Mouse (Mus musculus) large intestine, adult 2 months (tissue): ENCODE measurements around the gene Prl2c3. TPM values are rescaled to one million over a fixed set of nuclear protein-coding genes. Genes with fewer than 3 reads are reported as not detected.
"Not testable (repeated sequence)": the region's sequence is repeated elsewhere in the genome, so short reads cannot be mapped to it uniquely, and the experiment has no call there.

Experiments
- DNase-seq: peaks from one replicate; pipeline ENCODE4 v3.0.0-alpha.2; 2012; ENCODE audit warnings: low read depth, low spot score
- WGBS: fragments of 180-500 bp; shearing (Covaris S2); methylation state at CpG from one replicate; pipeline ENCODE4 v1.1.7; 2018; 5-methylcytosine and 5-hydroxymethylcytosine counted together
- polyA plus RNA-seq: library from polyadenylated mRNA; depleted of rRNA; stranded (reverse); fragments of >200 nt; gene quantifications from 2 replicates; pipeline ENCODE4 v1.2.3, GENCODE M21; 2012; rRNA removed

The Prl2c3 gene
- polyA plus RNA-seq: not detected in 2 replicates

DNA sequence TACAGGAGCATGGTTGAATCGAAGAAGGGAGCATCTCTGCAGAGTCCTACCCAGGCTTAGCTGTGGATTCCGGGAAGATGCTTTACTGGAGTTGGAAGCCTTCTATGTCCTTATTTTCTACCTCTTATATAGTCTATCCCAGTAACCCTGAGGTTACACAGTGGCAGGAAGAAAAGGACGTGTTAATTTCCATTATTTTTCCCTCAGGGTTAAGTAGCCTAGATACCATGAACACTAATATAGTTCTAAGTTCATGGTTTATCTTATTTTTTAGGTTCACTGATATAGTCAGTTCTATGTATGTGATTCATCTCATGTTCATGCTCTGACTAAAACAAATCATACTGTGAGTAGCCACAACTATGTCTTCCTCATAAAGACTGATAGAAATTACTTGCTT lies at the start of gene Prl2c3:
Gene Prl2c3 (minus strand): TSS at position 101 of the 400 bp plus-strand sequence.
- WGBS: 62% methylated on average over 3 of the region's 3 CpGs
- not testable (repeated sequence) for DNase-seq

DNA sequence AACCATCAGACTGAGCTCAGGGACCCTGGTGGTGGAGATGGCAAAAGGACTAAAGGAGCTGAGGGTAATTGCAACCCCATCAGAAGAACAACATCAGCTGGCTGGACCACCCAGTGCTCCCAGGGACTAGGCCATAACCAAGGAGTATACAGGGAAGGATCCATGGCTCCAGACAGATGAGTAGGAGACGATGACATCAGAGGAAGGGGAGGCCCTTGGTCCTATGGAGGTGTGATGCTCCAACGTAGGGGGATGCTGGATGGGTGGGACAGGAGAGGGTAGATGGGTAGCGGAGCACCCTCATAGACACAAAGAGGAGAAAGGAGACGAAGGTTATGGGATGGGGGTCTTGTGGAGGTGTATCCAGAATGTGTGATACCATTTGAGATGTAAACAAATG lies 48.4 kb upstream of the Prl2c3 start:
- DNase-seq: not testable (repeated sequence)
- WGBS: 69% methylated on average over 4 of the region's 4 CpGs

DNA sequence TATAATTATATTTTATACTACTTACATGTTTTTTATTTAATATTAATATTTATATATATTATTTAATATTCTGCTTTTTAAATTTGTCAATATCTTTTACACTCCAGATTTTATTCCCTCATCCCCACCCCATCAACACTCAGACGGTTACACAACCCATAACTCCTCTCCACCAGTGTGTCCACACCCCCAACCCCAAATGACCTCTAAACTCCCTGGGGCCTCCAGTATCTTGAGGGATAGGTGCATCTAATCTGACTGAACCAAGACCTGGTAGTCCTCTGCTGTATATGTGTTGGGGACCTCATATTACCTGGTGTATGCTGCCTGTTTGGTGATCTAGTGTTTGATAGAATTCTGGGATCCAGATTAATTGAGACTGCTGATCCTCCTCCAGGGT lies 44.8 kb upstream of the Prl2c3 start:
- DNase-seq: not testable (repeated sequence)
- WGBS: 87% methylated on average over 1 of the region's 1 CpGs

DNA sequence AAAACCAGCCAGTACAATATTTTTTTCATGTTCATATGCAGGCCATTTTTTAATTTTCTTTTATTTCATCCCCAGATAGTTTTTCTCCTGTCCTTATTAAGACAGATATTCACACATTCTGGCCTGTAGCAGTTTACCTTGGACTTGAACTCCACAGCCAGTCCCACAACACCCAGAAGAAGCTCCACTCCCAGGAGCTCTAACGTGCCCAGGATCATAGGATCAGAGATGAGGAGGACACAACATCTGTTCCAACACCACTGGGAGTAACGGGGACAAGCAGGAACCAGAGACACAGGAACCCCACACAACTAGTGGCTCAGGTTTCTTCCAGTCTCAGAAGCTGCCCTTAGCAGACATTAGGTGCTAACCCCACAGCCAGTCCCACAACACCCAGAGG lies 37.7 kb upstream of the Prl2c3 start:
- WGBS: 66% methylated on average over 2 of the region's 2 CpGs
- DNase-seq: not testable (repeated sequence)

DNA sequence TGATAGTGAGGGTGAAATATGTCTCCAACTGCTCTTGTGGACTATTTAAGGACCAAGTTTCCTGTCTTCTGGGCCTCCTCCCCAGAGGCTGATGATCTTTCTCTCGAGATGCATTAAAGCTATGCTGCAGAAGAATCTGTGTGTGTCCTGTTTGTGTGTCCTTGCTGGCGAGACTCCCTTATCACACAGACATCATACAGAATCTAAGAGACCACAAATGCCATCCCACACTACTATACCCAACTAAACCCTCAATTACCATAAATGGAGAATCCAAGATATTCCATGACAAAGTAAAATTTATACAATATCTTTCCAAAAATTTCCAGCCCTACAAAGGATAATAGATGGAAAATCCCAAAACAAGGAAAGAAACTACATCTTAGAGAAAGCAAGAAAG lies 31.9 kb upstream of the Prl2c3 start:
- 72% methylated on average over 2 of the region's 2 CpGs for WGBS
- no peak for DNase-seq

DNA sequence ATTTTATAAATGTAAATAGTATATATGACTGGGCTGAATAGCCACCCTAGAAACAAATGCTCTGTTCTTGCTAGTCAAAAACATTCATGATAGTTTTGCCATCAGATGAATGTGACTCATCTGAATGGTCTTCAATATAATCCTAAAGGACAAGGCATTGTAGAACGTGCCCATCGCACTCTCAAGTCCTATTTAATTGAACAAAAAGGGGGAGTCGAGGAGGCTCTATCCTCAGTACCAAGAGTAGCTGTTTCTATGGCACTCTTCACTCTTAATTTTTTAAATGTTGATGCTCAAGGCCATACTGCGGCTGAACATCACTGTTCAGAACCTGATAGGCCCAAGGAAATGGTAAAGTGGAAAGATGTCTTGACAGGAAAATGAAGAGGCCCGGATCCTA lies 29.2 kb upstream of the Prl2c3 start:
- no peak for DNase-seq
- WGBS: 85% methylated on average over 5 of the region's 5 CpGs

DNA sequence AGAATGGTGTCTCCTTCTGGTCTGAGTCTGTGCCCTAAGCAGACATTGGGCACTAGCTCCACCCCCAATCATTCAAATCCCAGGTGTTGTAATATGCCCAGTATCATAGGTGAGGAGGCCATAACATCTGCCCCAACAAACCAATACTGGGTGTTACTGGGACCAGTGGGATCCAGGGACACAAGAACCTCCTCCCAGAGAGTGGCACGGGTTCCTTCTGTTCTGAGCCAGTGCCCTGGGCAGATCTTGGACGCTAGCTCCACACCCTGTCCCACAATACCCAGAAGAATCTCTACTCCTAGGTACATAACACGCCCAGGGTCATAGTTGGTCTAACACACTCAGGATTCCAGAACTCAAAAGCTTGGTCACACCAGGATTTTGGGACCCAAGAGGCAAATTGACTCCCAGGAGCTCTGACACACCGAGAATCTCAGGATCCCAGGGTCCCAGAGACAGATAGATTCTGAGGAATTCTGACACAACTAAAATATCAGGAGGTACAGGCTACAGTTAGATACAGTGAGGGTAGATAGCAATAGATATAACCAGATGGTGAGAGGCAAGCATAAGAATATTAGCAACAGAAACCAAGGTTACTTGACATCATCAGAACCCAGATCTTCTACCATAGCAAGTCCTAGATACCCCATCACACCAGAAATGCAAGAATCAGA lies 24.8 kb upstream of the Prl2c3 start:
- WGBS: 64% methylated on average over 4 of the region's 4 CpGs

DNA sequence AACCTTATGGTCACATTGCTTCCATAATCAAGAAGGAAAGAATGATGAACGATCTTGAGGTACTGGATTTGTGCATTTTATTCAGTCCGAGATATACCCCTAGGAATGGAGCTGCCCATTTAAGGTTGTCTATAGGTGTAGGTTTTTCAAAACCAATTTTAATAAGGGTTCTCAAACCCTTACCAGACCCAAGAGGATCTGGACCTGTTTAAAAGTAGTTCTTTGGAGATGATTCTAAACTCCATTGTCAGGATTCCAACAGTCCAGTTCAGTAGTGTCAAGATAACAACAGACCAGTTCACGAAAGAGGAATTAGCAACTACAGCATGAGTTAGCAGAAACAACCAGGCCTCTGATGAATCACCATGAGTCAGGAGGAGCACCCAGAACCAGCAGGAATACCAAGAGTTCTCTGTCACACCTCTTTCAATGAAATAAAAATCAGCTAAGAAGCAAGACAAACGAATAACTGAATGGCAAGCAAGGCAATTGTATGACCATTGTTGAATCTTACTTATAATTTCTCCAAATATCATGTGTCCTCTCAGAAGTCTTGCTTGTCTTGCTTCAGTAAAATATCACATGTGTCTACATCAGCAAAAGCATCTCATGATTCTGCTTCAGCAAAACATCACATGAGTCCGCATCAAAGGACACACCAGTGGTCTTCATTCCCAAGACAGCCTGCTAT lies 14.0 kb upstream of the Prl2c3 start:
- WGBS: 76% methylated on average over 5 of the region's 5 CpGs
- not testable (repeated sequence) for DNase-seq

More for the DNA sequence above, 24.8 kb upstream of the Prl2c3 start:
- not testable (repeated sequence) for DNase-seq

DNA sequence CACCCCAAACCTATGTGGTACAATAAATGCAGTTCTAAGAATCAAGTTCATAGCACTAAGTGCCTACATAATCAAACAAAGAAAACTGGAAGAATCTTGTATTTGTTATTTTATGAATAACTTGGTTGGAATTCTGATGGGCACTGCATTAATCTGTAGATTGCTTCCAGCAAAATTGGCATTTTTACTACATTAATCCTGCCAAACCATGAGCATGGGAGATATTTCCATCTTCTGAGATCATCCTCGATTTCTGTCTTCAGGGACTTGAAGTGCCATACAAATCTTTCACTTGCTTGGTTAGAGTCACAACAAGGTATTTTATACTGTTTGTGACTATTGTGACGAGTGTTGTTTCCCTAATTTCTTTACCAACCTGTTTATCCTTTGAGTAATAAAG lies 9.7 kb upstream of the Prl2c3 start:
- DNase-seq: no peak
- 49% methylated on average over 2 of the region's 2 CpGs for WGBS

DNA sequence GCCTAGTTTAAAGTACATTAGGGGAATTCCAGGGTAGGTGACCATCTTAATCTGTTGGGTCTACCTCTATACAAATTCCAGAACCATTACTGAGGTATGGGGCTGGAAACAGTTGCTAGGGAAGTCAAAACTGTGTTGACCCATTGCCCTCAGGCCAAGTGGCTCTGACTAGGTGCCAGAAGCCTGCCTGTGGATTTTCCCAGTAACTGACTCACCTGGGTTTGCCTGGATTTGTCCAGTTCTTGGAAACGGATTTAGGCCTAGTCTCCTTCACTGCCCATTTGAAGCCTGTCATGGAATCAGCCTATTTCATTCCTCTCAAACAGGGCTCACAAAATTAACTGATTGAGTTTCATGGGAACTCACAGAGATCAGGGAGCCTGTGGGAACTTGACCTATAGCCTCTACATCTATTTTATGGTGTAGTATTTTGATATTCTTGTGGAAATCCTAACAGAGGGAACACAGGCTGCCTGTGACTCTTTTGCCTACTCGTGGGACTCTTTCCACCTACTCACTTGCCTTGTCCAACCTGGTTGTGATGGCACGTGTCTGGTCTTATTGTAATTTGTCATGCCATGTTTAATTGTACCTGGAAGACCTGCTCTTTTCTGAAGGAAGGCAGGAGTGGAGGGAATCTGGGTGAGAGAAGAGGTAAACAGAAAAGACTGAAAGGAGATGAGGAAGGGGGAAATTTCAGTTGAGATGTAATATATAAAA lies 9.1 kb upstream of the Prl2c3 start:
- DNase-seq: not testable (repeated sequence)
- 58% methylated on average over 3 of the region's 3 CpGs for WGBS

DNA sequence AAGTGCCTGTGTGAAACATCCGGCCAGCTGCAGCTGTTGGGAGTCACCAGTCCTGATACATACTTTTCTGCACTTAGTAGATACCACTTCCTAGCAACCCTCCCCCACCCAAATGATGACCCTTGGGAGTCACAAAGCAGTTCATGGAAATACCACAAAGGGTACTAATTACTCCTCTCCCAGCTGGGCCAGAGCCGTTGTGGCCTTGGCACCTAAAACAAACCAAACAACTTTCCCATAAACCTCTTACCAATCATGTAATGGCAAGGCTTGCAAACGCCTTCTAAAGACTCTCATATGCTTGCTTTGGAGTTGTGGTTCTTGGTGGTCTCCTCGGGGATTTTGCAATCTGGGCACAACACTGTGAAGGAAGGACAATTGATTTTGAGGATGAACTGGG lies 6.6 kb upstream of the Prl2c3 start:
- WGBS: 52% methylated on average over 4 of the region's 4 CpGs

DNA sequence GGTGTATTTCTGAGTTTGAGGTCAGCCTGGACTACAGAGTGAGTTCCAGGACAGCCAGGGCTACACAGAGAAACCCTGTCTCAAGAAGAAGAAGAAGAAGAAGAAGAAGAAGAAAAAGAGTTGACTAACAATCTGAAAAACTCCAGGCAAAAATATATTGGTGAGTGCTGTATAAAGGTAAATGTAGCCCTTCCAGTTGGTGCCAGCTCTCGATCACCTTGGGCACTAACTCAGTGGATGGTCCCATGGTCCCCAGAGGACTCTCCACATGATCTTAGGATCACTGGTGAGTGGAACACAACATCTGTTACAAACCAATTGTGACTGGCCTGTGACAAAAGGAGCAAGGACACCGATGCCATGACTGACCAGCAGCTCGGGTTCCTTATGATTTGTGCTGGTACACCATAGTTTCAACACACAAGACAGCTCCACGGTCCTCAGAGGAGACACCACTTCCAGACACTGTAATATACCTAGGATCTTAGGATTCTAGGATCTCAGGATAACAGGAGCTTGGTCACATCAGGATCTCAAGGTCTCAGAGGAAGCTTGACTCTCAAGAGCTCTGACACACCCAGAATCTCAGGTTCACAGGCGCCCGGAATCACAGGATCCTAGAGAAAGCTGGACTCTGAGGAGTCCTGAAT lies 30.3 kb downstream of the Prl2c3 start:
- WGBS: 76% methylated on average over 6 of the region's 6 CpGs
- DNase-seq: not testable (repeated sequence)

More for the DNA sequence above, 6.6 kb upstream of the Prl2c3 start:
- DNase-seq: not testable (repeated sequence)

Other genes with a start within 250 kb of the Prl2c3 start
- 2.3 and 2.5 TPM in 2 replicates for gene Ero1lb, start 234.2 kb downstream of the Prl2c3 start, polyA plus RNA-seq
- gene Prl2c2, start 205.3 kb upstream of the Prl2c3 start, polyA plus RNA-seq: not detected in 2 replicates